Mouse (Mus musculus) megakaryocyte, embryonic 14.5 days (primary cell): ENCODE measurements around the gene Mtfr2. TPM values are rescaled to one million over a fixed set of nuclear protein-coding genes. Genes with fewer than 3 reads are reported as not detected.
A peak's percentile ranks its signal among the peaks of the same experiment; 100 is the strongest.

ENCODE experiments used
- H3K27me3 ChIP-seq: replicated peaks from 2 replicates; pipeline ENCODE3; 2012; ENCODE audit warnings: inconsistent platforms
- H3K36me3 ChIP-seq: replicated peaks from 2 replicates; pipeline ENCODE3; 2012; ENCODE audit warnings: low read length, inconsistent platforms, mixed read lengths
- H3K4me1 ChIP-seq: 2 replicates; pipeline ENCODE4 v1.6.1; 2012; ENCODE audit warnings: inconsistent platforms
- H3K4me3 ChIP-seq: replicated peaks from 2 replicates; pipeline ENCODE3; 2012; ENCODE audit warnings: moderate library complexity, mild to moderate bottlenecking, inconsistent platforms
- H3K9me3 ChIP-seq: 2 replicates; pipeline ENCODE4 v1.6.1; 2012; ENCODE audit warnings: inconsistent platforms
- FLI1 ChIP-seq: IDR thresholded peaks from 2 replicates; pipeline ENCODE4 v1.6.1; 2012; ENCODE audit warnings: low read length, inconsistent platforms, mixed read lengths
- GATA1 ChIP-seq: IDR thresholded peaks from 3 replicates; pipeline ENCODE4 v1.6.1; 2012; ENCODE audit warnings: mixed read lengths, low read length, inconsistent platforms, borderline replicate concordance
- polyA plus RNA-seq: library from polyadenylated mRNA; stranded (reverse); fragments of >175 nt; gene quantifications from 2 replicates; pipeline ENCODE4 v1.2.3, GENCODE M21; 2012; ENCODE audit warnings: low replicate concordance; ENCODE audit not compliant: insufficient read depth

Mtfr2 gene
- polyA plus RNA-seq, 1 experiment, result 1.5 TPM

DNA sequence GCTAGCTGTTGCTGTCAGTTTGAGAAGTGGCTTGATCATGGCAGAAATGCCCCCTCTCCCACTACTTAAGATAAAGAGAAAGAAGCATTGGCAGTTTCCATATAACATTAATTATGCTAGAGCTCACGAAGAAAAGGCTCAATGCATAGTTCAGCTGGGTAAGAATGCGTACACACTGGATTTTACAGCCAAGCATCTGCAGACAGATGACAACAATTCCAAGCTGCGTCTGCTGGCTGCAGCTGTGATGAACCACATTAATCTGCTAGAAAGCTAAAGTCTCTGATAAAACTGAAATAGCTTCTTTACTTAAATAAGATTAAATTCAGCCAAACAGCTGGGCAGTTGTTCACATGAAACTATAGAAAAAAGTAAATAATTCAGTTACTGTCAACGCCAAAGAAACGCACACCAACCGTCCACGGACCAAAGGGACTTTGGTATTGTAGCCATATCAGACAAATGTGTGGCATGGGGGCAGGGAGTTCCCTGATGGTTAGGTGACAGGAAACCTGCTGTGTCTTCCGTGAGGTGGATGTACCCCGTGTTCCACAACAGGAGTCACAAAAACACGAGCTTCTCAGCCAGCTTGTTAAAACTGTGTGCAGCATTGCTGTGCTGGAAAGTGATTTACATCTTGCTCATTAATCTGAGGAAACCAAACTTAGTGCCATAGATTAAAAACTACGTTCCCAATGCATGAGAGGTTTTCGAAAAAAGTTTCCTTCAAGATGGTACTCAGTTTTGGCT, 51.2 kb downstream of the Mtfr2 start:
- H3K4me3 ChIP-seq, result peak overlapping the region; percentile 67
- peaks cover 11% of the 10 kb centered on the region for H3K4me1 ChIP-seq
- H3K36me3 ChIP-seq, result peaks cover 3% of the 10 kb centered on the region
- no peaks in the 10 kb centered on the region for H3K9me3 ChIP-seq
- H3K27me3 ChIP-seq, result no peaks in the 10 kb centered on the region
- TF ChIP-seq GATA1 (no peak), FLI1 (no peak)

DNA sequence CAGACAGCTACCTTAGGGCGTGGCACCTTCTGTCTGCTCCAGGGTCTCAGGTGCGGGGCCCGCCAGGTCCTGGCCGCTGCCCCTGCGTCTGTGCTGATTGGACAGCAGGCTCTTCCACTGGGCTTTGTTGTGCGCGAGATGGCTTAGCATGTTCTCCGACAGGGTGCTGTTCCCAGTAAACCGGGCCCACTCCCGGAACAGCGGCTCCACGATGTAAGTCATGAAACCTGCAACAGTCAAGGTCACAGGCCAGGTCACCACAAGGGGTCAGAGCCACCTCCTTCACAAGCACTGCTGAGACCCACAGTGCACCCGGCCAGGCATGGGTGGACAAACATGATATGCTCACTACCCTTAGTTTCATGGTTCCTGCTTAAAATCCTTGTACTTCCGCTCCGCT, 52.8 kb downstream of the Mtfr2 start:
- H3K9me3 ChIP-seq, result peaks cover 4% of the 10 kb centered on the region; the same call in 1 of the 2 replicates
- H3K4me1 ChIP-seq, result peaks cover 11% of the 10 kb centered on the region
- no peak overlapping the region for H3K4me3 ChIP-seq
- no peaks in the 10 kb centered on the region for H3K27me3 ChIP-seq
- TF ChIP-seq FLI1 (no peak), GATA1 (no peak)
- peaks cover 3% of the 10 kb centered on the region for H3K36me3 ChIP-seq

- Histone ChIP-seq H3K36me3 (peaks cover 6% of the 10 kb centered on the region), H3K27me3 (no peaks in the 10 kb centered on the region), H3K9me3 (peaks cover 4% of the 10 kb centered on the region; the same call in 1 of the 2 replicates), H3K4me1 (peaks cover 11% of the 10 kb centered on the region), H3K4me3 (no peak overlapping the region)
- TF ChIP-seq FLI1, result no peak
Observed at GRCm38 (mm10) chr10:20402941-20403340, 55.4 kb downstream of the Mtfr2 start.

DNA sequence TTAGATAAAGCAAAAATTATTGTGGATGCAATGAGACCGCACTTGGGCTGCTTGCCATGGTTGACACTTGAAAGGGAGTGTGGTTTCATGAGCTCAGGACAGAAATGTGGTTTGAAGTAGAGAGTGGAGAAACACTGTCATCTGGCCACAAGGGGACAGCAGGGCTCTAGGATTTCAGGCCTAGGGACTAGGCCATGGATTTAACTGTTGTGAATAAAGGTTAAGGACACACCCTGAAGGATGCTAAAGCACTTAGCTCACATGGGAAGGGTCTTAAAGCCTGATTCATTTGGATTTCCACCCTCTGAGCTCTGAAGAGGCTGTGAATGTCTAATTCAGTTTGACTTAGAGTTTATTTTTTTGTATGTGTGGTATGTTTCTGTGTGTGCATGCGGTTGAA, 57.9 kb downstream of the Mtfr2 start:
- H3K4me3 ChIP-seq, result no peak overlapping the region
- H3K4me1 ChIP-seq, result no peaks in the 10 kb centered on the region
- H3K36me3 ChIP-seq, result peaks cover 6% of the 10 kb centered on the region
- no peak for TF ChIP-seq GATA1
- TF ChIP-seq FLI1, result no peak
- H3K9me3 ChIP-seq, result peaks cover 4% of the 10 kb centered on the region; the same call in 1 of the 2 replicates
- no peaks in the 10 kb centered on the region for H3K27me3 ChIP-seq

- no peak for TF ChIP-seq GATA1
- TF ChIP-seq FLI1, result no peak
- Histone ChIP-seq H3K27me3 (no peaks in the 10 kb centered on the region), H3K9me3 (peaks cover 18% of the 10 kb centered on the region), H3K4me1 (no peaks in the 10 kb centered on the region), H3K4me3 (no peak overlapping the region), H3K36me3 (peaks cover 21% of the 10 kb centered on the region)
Observed at GRCm38 (mm10) chr10:20408336-20408735, 60.8 kb downstream of the Mtfr2 start.

- Histone ChIP-seq H3K4me1 (no peaks in the 10 kb centered on the region), H3K9me3 (peaks cover 18% of the 10 kb centered on the region), H3K4me3 (no peak overlapping the region), H3K36me3 (peaks cover 24% of the 10 kb centered on the region), H3K27me3 (no peaks in the 10 kb centered on the region)
- TF ChIP-seq GATA1 (no peak), FLI1 (no peak)
Observed at GRCm38 (mm10) chr10:20409181-20409580, 61.6 kb downstream of the Mtfr2 start.

Other genes starting within 250 kb of the Mtfr2 start
- gene Map7, start 199.3 kb upstream of the Mtfr2 start, polyA plus RNA-seq, result 5.3 and 6.5 TPM in 2 replicates
- gene Bclaf1, start 35.3 kb upstream of the Mtfr2 start, polyA plus RNA-seq, result 1.00 and 9.9 TPM in 2 replicates